Mouse (Mus musculus): Measurements from ENCODE around the gene C1qtnf1. TPM values are rescaled to one million over a fixed set of nuclear protein-coding genes. Genes with fewer than 3 reads are reported as not detected.
A peak's percentile ranks its signal among the peaks of the same experiment; 100 is the strongest.

C1qtnf1 gene
- polyA plus RNA-seq, 2 experiments = 1.1 to 1.4 TPM

- Histone ChIP-seq H3K36me3 (replicated peaks; ENCODE audit: control insufficient read depth, insufficient read depth, low read depth) (no peaks in the 10 kb centered on the region), H3K4me1 (replicated peaks; ENCODE audit: control insufficient read depth in 2 of 2, insufficient read depth in 2 of 2, low read length in 1 of 2) (peaks cover 29 to 39% of the 10 kb centered on the region in 2 experiments)
These were observed 45.2 kb downstream of the C1qtnf1 start for GRCm38 (mm10) chr11:118473161-118473560.

DNA sequence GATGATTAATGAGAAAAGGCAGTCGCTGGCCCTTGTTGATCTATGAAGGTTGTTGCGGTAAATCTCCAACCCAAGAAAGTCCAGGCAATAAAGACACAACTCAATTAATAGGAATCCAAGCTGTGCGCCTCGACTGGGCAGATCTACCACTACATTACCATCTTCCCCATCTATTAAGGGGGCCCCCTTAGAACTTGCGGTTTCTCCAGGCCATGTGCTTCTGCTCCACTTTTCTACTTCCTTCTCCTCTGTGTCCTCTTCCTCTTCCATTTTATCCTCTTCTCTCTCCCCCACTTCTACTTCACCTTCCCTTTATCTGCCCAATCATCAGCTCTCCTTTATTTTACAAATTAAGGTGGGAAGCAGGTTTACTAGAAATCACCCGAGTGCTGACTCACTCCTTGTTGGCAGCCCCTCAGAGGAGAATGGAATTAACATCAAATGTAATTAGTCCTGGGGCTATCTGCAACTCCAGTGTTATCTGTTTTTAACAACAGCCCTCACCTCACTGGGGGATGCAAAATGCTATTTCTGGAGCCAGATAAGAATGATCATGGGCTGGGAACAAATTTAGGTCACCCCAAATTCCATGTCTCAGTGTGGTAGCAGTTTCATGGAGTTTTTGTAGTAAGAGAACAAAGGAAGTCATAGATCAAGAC lies 46.0 kb downstream of the C1qtnf1 start:
- Histone ChIP-seq H3K9ac (replicated peaks) (peak overlapping the region; percentile 43; the same call in 1 of the 2 replicates), H3K4me3 (ENCODE audit: insufficient read depth in 1 of 2, low read depth in 2 of 2, low read length in 2 of 2) (no peak overlapping the region), H3K4me2 (ENCODE audit: low read depth) (peak overlapping the region; percentile 29), H3K27me3 (ENCODE audit: control insufficient read depth, insufficient read depth, low read length) (no peaks in the 10 kb centered on the region), H3K4me1 (replicated peaks; ENCODE audit: control insufficient read depth in 2 of 2, insufficient read depth in 2 of 2, low read length in 1 of 2) (peaks cover 29 to 39% of the 10 kb centered on the region in 2 experiments), H3K9me3 (ENCODE audit: control insufficient read depth, low read length) (no peaks in the 10 kb centered on the region), H3K27ac (peak overlapping the region; percentile 50), H3K36me3 (replicated peaks; ENCODE audit: control insufficient read depth, insufficient read depth, low read depth) (no peaks in the 10 kb centered on the region)
- ATAC-seq (ENCODE audit: insufficient read depth) (no peak), DNase-seq (ENCODE audit: low read depth in 3 of 3, low spot score in 3 of 3) (no peak)
- 33% methylated on average over 6 of the region's 6 CpGs for WGBS (ENCODE audit: insufficient replicate concordance)
- peak; percentile 28; the same call in 1 of the 2 replicates for TF ChIP-seq EP300 (IDR thresholded peaks at IDR 0.05; ENCODE audit: low read depth)
- no peak for TF ChIP-seq CTCF (IDR thresholded peaks at IDR 0.05; ENCODE audit: low read depth)

More at GRCm38 (mm10) chr11:118473161-118473560, 45.2 kb downstream of the C1qtnf1 start:
- TF ChIP-seq CTCF (IDR thresholded peaks at IDR 0.05; ENCODE audit: low read depth) (no peak), EP300 (IDR thresholded peaks at IDR 0.05; ENCODE audit: low read depth) (no peak)
- ATAC-seq (ENCODE audit: insufficient read depth) = no peak
- no peaks in the 10 kb centered on the region for H3K27me3 ChIP-seq (ENCODE audit: control insufficient read depth, insufficient read depth, low read length)
- H3K4me3 ChIP-seq (ENCODE audit: insufficient read depth in 1 of 2, low read depth in 2 of 2, low read length in 2 of 2) = no peak overlapping the region
- no peak overlapping the region for H3K27ac ChIP-seq
- DNase-seq (ENCODE audit: low read depth in 3 of 3, low spot score in 3 of 3) = no peak
- no peaks in the 10 kb centered on the region for H3K9me3 ChIP-seq (ENCODE audit: control insufficient read depth, low read length)
- H3K4me2 ChIP-seq (ENCODE audit: low read depth) = no peak overlapping the region; the same call in 1 of the 2 replicates
- no peak overlapping the region for H3K9ac ChIP-seq (replicated peaks)
- 60% methylated on average over 1 of the region's 1 CpGs for WGBS (ENCODE audit: insufficient replicate concordance)

- Histone ChIP-seq H3K4me2 (ENCODE audit: low read depth) (no peak overlapping the region), H3K9me3 (ENCODE audit: control insufficient read depth, low read length) (no peaks in the 10 kb centered on the region), H3K36me3 (replicated peaks; ENCODE audit: control insufficient read depth, insufficient read depth, low read depth) (no peaks in the 10 kb centered on the region), H3K9ac (replicated peaks) (no peak overlapping the region), H3K27me3 (ENCODE audit: control insufficient read depth, insufficient read depth, low read length) (no peaks in the 10 kb centered on the region), H3K4me1 (replicated peaks; ENCODE audit: control insufficient read depth in 2 of 2, insufficient read depth in 2 of 2, low read length in 1 of 2) (peaks cover 24 to 26% of the 10 kb centered on the region in 2 experiments), H3K27ac (no peak overlapping the region), H3K4me3 (ENCODE audit: insufficient read depth in 1 of 2, low read depth in 2 of 2, low read length in 2 of 2) (no peak overlapping the region)
- no peak for DNase-seq (ENCODE audit: low read depth in 3 of 3, low spot score in 3 of 3)
- ATAC-seq (ENCODE audit: insufficient read depth) = no peak
- TF ChIP-seq EP300 (IDR thresholded peaks at IDR 0.05; ENCODE audit: low read depth) (no peak), CTCF (IDR thresholded peaks at IDR 0.05; ENCODE audit: low read depth) (no peak)
- 74% methylated on average over 7 of the region's 7 CpGs for WGBS (ENCODE audit: insufficient replicate concordance)
These were observed 47.6 kb downstream of the C1qtnf1 start for GRCm38 (mm10) chr11:118475496-118476083.

DNA sequence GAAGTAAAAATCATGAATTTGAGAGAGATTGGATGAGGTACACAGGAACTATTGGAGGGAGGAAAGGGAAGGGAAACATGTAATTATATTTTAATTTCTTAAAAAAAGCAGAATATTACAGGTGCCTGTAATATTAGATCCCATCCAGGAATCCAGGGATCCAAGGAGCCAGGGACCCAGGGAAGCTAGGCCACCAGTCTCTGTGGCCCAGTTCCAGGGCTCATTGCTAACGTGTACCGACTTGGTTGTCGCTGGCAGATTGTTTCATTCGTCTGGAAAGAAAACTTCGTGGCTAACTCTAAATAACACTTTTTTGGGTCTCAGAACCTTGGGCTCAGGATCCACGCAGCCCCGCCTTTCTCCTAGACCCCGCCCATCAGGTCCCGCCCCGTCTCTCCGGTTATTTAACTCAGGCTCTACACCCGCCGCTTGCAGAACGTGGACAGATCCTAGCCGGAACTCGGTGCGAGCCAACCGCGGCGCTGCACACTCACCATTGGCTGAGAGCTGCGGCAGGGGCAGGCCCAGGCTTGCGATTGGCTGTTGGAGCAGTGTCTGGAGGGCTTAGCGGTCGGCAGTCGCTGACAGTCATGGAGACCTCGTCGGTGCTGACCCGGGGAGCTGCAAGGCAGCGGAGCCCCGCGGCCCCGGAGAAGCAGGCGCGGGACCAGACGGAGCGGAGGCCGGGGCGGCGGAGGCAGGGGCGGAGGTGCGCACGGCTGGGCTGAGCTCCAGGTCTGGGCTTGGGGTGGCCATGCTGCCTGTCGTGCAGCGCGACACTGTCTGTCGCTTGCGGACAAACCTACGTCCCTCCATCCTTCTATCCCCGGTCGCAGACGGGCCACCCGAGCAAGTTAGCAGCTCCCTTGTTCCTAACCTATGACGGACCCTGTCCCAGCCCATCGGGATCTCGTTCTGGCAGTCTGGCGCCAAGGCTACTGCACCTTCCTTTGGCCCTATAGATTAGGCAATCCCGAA lies 48.7 kb downstream of the C1qtnf1 start, which contains the start of gene Engase:
Engase (plus strand) TSS at position 434 of the 978 bp plus-strand sequence.
- TF ChIP-seq EP300 (IDR thresholded peaks at IDR 0.05; ENCODE audit: low read depth) (no peak), CTCF (IDR thresholded peaks at IDR 0.05; ENCODE audit: low read depth) (no peak)
- H3K9me3 ChIP-seq (ENCODE audit: control insufficient read depth, low read length) = no peaks in the 10 kb centered on the region
- H3K36me3 ChIP-seq (replicated peaks; ENCODE audit: control insufficient read depth, insufficient read depth, low read depth) = no peaks in the 10 kb centered on the region
- H3K27me3 ChIP-seq (ENCODE audit: control insufficient read depth, insufficient read depth, low read length) = no peaks in the 10 kb centered on the region
- WGBS (ENCODE audit: insufficient replicate concordance) = under 1% methylated on average over 57 of the region's 57 CpGs
- peaks cover 19 to 20% of the 10 kb centered on the region in 2 experiments for H3K4me1 ChIP-seq (replicated peaks; ENCODE audit: control insufficient read depth in 2 of 2, insufficient read depth in 2 of 2, low read length in 1 of 2)
- peak within 1 kb of the TSS; percentile 76 to 84 for H3K4me3 ChIP-seq (ENCODE audit: insufficient read depth in 1 of 2, low read depth in 2 of 2, low read length in 2 of 2)
- peak; percentile 99 for ATAC-seq (ENCODE audit: insufficient read depth)
- H3K9ac ChIP-seq (replicated peaks) = peak within 1 kb of the TSS; percentile 69
- peak; percentile 87 to 92 (median 89) for DNase-seq (ENCODE audit: low read depth in 3 of 3, low spot score in 3 of 3)
- no peak within 1 kb of the TSS for H3K27ac ChIP-seq
- H3K4me2 ChIP-seq (ENCODE audit: low read depth) = peak within 1 kb of the TSS; percentile 96

Measured in liver, embryonic 14.5 days (tissue).